Mouse (Mus musculus) lung, adult 2 months (tissue): ENCODE measurements around the gene Calca.

Experiments used
- CTCF ChIP-seq: fragments of 200-500 bp; IDR thresholded peaks from 2 replicates; pipeline ENCODE4 v1.5.1; 2011; ENCODE audit warnings: mild to moderate bottlenecking, low read length, control low read depth; ENCODE audit not compliant: insufficient read depth
- POLR2A ChIP-seq: fragments of 200-500 bp; IDR thresholded peaks from 2 replicates; pipeline ENCODE4 v1.6.1; 2011; ENCODE audit warnings: low read depth, mild to moderate bottlenecking, control low read depth, low read length, borderline replicate concordance; ENCODE audit errors: extremely low read depth

DNA sequence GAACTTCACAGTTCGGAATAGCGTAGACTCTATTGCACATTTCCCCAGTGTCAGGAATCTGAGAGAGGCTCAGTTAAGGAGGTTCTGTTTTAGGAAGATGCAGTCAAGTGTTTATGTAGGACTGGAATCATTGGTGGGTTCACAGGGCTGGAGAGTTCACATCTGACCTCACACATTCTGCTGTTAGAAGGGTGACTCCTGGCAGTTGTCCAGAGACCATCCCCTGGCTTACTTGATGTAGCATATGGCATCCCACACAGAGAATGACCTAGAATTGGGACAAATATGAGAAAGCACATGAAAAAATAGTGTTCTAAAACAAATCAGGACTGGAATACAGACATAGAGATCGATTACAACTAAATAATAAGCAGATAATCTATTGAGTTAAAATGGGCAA is 10.2 kb downstream of the Calca start:
- TF ChIP-seq CTCF (no peak), POLR2A (no peak)
